ENCODE assay signal across 35 mouse cellular contexts in genomic region chr2:21946484-21946883, GRCm38 (mm10).
"Had no signal": no experiment of that assay in that cellular context is flagged by ENCODE, and none has a peak within 500 bp of the region (broad histone marks: within the 10 kb centered on the region; RNA-seq: fewer than 3 reads in every experiment).

No protein-coding gene starts in this region.

- H3K27me3 ChIP-seq: heart, embryonic 12.5 days; heart, embryonic 13.5 days; heart, embryonic 15.5 days; hindbrain, embryonic 12.5 days; hindbrain, embryonic 13.5 days; hindbrain, embryonic 15.5 days; intestine, embryonic 15.5 days; kidney, embryonic 15.5 days had no signal

- H3K9me3 ChIP-seq: heart, embryonic 10.5 days; heart, embryonic 12.5 days; heart, embryonic 13.5 days; heart, embryonic 15.5 days; hindbrain, embryonic 10.5 days; hindbrain, embryonic 12.5 days; hindbrain, embryonic 13.5 days; hindbrain, embryonic 15.5 days; intestine, embryonic 15.5 days; kidney, embryonic 15.5 days had no signal

- ATAC-seq: hindbrain, embryonic 16.5 days; hindbrain, postnatal 0 days; inflammation-experienced regulatory T-cells, adult 6 months; intestine, embryonic 15.5 days; intestine, embryonic 16.5 days; intestine, postnatal 0 days had no signal

- H3K36me3 ChIP-seq: heart, embryonic 10.5 days; heart, embryonic 12.5 days; heart, embryonic 13.5 days; heart, embryonic 15.5 days; hindbrain, embryonic 10.5 days; hindbrain, embryonic 12.5 days; hindbrain, embryonic 13.5 days; hindbrain, embryonic 15.5 days; intestine, embryonic 15.5 days; kidney, embryonic 15.5 days had no signal

- DNase-seq: heart, postnatal 10 days; heart, postnatal 14 days; heart, postnatal 36 days; heart, postnatal 4 days; kidney, adult 11 months; kidney, adult 18-20 months; kidney, adult 2 months; kidney, adult 8-10 months; kidney, adult 9 months; kidney, postnatal 10 days; kidney, postnatal 14 days; kidney, postnatal 25 days; kidney, postnatal 36 days; kidney, postnatal 4 days; layer of hippocampus, adult 9-11 months; layer of hippocampus, postnatal 36 days had no signal

- H3K4me1 ChIP-seq: heart, embryonic 10.5 days; heart, embryonic 12.5 days; heart, embryonic 13.5 days; heart, embryonic 15.5 days; hindbrain, embryonic 10.5 days; hindbrain, embryonic 12.5 days; hindbrain, embryonic 13.5 days; hindbrain, embryonic 15.5 days; intestine, embryonic 15.5 days; kidney, embryonic 15.5 days had no signal

- H3K9ac ChIP-seq: heart, embryonic 12.5 days; heart, embryonic 13.5 days; heart, embryonic 15.5 days; hindbrain, embryonic 12.5 days; hindbrain, embryonic 13.5 days; hindbrain, embryonic 14.5 days; hindbrain, embryonic 15.5 days; intestine, embryonic 15.5 days; kidney, embryonic 15.5 days had no signal

- H3K4me2 ChIP-seq: heart, embryonic 11.5 days; heart, embryonic 12.5 days; heart, embryonic 13.5 days; heart, embryonic 15.5 days; hindbrain, embryonic 12.5 days; hindbrain, embryonic 13.5 days; hindbrain, embryonic 14.5 days; hindbrain, embryonic 15.5 days; intestine, embryonic 15.5 days; kidney, embryonic 15.5 days had no signal

- H3K27ac ChIP-seq: heart, embryonic 10.5 days; heart, embryonic 13.5 days; heart, embryonic 15.5 days; hindbrain, embryonic 10.5 days; hindbrain, embryonic 12.5 days; hindbrain, embryonic 13.5 days; hindbrain, embryonic 14.5 days; hindbrain, embryonic 15.5 days; hindbrain, postnatal 0 days; intestine, embryonic 15.5 days; kidney, embryonic 15.5 days; kidney, postnatal 0 days; layer of hippocampus, adult 2 months had no signal

- H3K4me3 ChIP-seq: heart, embryonic 10.5 days; heart, embryonic 12.5 days; heart, embryonic 13.5 days; heart, embryonic 15.5 days; hindbrain, embryonic 10.5 days; hindbrain, embryonic 12.5 days; hindbrain, embryonic 13.5 days; hindbrain, embryonic 15.5 days; intestine, embryonic 15.5 days; kidney, embryonic 15.5 days; layer of hippocampus, adult 2 months had no signal
